Mouse (Mus musculus): ENCODE measurements around the gene Creb5. TPM values are rescaled to one million over a fixed set of nuclear protein-coding genes. Genes with fewer than 3 reads are reported as not detected.

The Creb5 gene
- polyA plus RNA-seq, 1 experiment, result 0.02 TPM

DNA sequence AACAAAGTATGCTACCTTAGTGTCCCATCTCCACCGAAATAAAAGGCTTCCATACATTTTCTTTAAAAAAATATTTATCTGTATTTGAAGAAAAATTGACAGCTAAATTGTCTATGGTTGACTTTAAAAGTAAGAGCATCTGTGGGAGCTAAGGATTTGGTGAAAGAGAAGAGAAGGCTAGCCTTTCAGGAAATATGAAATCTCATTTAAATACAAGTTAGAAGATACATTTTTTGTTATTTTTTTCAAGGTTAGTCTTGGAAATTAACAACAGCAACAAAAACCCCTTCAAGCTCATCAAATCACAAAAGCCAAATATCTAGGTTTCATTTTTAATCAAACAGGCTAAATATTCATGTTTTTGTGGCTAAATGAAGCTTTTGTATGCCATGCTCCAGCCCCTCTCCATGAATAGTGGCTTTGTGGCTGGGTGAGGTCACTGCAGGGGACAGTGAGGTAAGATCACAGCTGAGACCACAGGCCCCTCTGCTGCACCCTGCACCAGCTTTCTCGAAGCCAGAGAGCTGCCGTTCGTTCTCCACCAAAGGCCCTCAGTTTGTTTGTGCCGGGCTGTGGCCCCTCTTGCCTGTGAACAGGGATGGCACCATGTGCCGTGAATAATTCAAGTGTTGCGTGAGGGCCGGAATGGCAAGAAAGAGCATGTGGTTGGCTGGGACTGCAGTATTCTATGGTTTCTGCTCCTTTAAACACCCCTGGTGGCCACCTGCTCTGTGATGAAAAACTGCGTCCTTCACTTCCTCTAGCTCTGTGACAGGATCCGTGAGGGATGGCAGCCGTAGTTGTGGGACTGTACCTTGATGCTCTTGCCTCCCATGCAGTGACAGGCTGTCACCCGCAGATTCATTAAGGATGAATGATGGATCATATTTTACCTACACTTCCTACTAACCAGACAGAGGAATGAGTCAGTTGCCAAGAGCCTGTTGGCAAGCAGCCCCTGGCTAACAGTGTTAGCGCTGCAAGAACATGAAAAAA is 350.6 kb downstream of the Creb5 start:
- no peaks in the 10 kb centered on the region for H3K9me3 ChIP-seq (ENCODE audit: control insufficient read depth, low read length)
- no peak overlapping the region for H3K4me3 ChIP-seq (replicated peaks)
- H3K27me3 ChIP-seq (ENCODE audit: control insufficient read depth), result no peaks in the 10 kb centered on the region
- TF ChIP-seq GATA1 (IDR thresholded peaks at IDR 0.05; ENCODE audit: low read length), result no peak
- TF ChIP-seq TAL1 (IDR thresholded peaks at IDR 0.05; ENCODE audit: low read length), result no peak
- no peaks in the 10 kb centered on the region for H3K36me3 ChIP-seq (ENCODE audit: control insufficient read depth)
- H3K4me1 ChIP-seq (ENCODE audit: control insufficient read depth), result no peaks in the 10 kb centered on the region

DNA sequence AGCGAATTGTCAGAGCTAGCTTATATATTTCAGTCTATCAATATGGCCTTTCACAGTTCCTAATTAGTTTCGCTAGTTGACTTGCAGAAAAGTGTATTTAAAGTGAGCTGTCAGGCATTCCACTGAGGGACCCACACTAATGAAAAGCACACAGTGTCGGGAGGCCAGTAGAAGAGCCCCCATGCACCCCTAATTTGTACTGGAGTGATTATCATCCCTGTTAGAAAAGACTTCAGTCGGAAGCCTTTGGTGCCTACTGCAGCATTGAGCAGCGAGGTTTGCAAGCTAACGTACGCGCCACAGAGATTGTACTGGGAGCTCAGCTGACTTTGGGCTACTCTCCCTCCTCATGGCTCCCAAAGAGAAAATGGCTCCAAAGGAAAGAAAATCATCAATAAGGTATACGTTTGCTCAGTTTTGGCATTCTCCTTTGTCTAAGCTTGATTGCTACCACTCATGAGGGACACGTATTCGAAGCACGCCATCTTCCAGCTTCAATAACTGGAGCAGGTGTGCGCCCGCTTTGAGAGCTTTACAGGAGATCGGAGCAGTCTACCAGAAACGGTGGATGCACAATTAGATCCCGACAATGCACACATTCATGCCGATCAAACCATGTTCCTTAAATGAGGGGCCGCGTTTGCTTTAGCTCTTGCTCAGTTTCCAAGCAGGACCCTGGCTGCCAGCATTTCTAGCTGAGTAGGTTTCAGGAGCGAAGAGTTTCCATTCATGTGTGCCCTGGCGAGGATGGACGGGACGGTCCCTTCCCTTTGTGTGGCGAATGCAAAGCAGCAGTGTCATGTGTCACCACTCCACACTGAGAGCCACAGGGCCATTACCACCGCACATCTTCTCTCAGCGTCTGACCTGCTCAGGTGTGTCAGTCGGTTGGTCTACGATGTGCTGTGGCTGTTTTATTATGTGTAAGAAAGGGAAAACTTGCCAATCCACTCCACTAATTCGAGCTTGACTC is 354.8 kb downstream of the Creb5 start:
- no peak for TF ChIP-seq TAL1 (IDR thresholded peaks at IDR 0.05; ENCODE audit: low read length)
- no peak for TF ChIP-seq GATA1 (IDR thresholded peaks at IDR 0.05; ENCODE audit: low read length)
- H3K36me3 ChIP-seq (ENCODE audit: control insufficient read depth), result no peaks in the 10 kb centered on the region
- no peaks in the 10 kb centered on the region for H3K4me1 ChIP-seq (ENCODE audit: control insufficient read depth)
- no peaks in the 10 kb centered on the region for H3K27me3 ChIP-seq (ENCODE audit: control insufficient read depth)
- no peaks in the 10 kb centered on the region for H3K9me3 ChIP-seq (ENCODE audit: control insufficient read depth, low read length)
- no peak overlapping the region for H3K4me3 ChIP-seq (replicated peaks)

DNA sequence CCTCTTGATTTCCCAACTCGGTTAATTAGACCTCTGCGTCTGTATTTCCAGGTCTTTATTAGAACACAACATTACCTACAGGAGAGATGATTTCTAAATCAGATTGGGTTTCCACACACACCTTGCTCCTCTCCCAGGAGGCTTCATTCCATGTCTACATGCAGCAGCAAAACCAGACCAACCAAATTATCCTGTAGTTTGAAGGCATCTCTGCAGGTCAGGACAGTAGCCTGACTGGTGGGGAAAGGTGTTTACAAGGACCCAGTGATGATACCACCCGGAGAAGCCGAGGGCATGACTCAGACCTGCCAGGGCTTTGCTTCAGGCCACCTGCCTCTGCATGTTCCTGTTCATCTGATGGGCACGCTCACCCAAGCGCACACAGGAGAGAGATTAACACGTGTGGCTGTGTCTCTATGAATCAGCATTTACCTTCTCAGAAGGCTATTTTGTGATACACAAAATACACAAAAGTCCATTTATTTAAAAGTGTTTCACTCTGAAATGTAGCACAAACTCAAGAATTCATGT is 355.8 kb downstream of the Creb5 start:
- TF ChIP-seq GATA1 (IDR thresholded peaks at IDR 0.05; ENCODE audit: low read length), result no peak
- TF ChIP-seq TAL1 (IDR thresholded peaks at IDR 0.05; ENCODE audit: low read length), result no peak
- no peaks in the 10 kb centered on the region for H3K36me3 ChIP-seq (ENCODE audit: control insufficient read depth)
- no peaks in the 10 kb centered on the region for H3K9me3 ChIP-seq (ENCODE audit: control insufficient read depth, low read length)
- no peaks in the 10 kb centered on the region for H3K4me1 ChIP-seq (ENCODE audit: control insufficient read depth)
- no peaks in the 10 kb centered on the region for H3K27me3 ChIP-seq (ENCODE audit: control insufficient read depth)
- no peak overlapping the region for H3K4me3 ChIP-seq (replicated peaks)

DNA sequence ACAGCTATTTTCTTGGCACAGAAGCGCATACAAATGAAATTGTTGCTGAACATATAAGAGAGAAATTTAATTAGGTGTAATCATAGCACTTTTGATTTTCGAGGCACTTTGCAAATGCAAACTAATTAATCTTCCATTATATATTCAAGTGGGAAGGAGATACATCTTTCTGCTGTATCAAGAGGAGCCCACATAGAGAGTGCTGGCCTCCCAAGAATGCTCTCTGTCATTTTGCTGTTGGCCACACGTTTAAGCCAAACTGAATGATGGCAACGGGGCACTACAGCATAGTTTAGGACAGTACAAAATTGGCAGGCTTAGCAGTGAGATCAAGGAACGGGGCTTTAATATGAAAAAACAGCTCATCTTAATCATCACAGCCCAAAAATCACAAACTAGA is 356.4 kb downstream of the Creb5 start:
- H3K27me3 ChIP-seq (ENCODE audit: control insufficient read depth), result no peaks in the 10 kb centered on the region
- TF ChIP-seq GATA1 (IDR thresholded peaks at IDR 0.05; ENCODE audit: low read length) (no peak), TAL1 (IDR thresholded peaks at IDR 0.05; ENCODE audit: low read length) (no peak)
- H3K36me3 ChIP-seq (ENCODE audit: control insufficient read depth), result no peaks in the 10 kb centered on the region
- no peaks in the 10 kb centered on the region for H3K9me3 ChIP-seq (ENCODE audit: control insufficient read depth, low read length)
- no peaks in the 10 kb centered on the region for H3K4me1 ChIP-seq (ENCODE audit: control insufficient read depth)
- no peak overlapping the region for H3K4me3 ChIP-seq (replicated peaks)

DNA sequence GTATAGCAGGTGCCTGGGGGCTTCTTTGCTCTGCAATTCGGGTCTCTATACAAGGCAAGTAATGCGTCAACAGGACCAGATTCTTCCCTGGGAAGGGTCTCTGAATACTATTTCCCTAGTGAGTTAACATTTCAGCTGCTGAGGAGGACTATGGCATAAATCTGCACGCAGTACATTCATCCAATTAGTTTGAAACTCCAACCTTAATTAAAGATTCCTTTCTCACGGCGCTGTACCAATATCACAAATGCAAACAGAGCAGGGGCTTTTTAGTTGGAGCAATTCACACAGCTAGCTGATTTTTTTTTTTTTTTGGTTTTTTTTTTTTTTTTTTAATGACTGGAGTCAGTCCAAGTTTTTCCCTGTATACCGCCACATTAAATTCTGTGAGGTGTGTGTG is 357.0 kb downstream of the Creb5 start:
- no peak overlapping the region for H3K4me3 ChIP-seq (replicated peaks)
- H3K4me1 ChIP-seq (ENCODE audit: control insufficient read depth), result no peaks in the 10 kb centered on the region
- H3K27me3 ChIP-seq (ENCODE audit: control insufficient read depth), result no peaks in the 10 kb centered on the region
- no peaks in the 10 kb centered on the region for H3K36me3 ChIP-seq (ENCODE audit: control insufficient read depth)
- H3K9me3 ChIP-seq (ENCODE audit: control insufficient read depth, low read length), result no peaks in the 10 kb centered on the region
- no peak for TF ChIP-seq GATA1 (IDR thresholded peaks at IDR 0.05; ENCODE audit: low read length)
- TF ChIP-seq TAL1 (IDR thresholded peaks at IDR 0.05; ENCODE audit: low read length), result no peak

DNA sequence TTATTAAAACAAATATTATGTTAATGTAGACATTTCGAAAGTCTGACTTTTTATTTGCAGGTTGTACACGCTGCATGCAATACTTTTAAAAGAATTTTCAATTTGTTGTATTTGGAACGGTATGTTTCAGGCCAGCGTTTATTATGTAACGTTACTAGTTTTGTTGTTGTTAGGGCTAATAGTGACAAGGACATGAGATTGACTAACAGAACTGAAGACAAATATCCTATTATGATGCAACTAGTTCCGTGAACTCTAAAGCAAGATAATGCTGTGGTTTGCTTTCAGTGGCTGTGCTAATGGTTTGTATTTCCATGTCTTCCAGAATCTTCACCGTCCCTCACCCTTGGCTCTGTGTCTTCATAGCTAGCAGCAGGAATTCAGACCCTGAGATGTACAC is 357.9 kb downstream of the Creb5 start:
- Histone ChIP-seq H3K9me3 (ENCODE audit: control insufficient read depth, low read length) (no peaks in the 10 kb centered on the region), H3K27me3 (ENCODE audit: control insufficient read depth) (no peaks in the 10 kb centered on the region), H3K36me3 (ENCODE audit: control insufficient read depth) (no peaks in the 10 kb centered on the region), H3K4me1 (ENCODE audit: control insufficient read depth) (no peaks in the 10 kb centered on the region), H3K4me3 (replicated peaks) (no peak overlapping the region)
- no peak for TF ChIP-seq TAL1 (IDR thresholded peaks at IDR 0.05; ENCODE audit: low read length)
- TF ChIP-seq GATA1 (IDR thresholded peaks at IDR 0.05; ENCODE audit: low read length), result no peak

DNA sequence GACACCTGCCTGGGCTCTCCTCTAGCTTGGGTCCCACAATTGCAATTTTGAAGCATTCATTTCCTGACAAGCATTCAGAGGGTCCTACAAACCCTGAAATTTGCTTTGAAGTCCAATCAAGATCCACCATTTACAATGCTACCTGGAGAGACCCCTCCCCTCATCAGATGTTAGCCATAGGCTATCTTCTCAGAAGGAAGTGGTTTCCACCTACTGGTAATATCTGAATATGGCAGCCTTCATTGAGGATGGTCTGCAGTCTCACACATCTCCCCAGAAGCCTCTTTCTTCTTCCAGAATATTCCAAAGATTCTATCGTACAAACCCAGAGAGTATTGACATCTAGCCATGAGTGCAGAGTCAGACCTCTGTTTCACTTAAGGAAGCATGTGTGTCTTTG is 362.7 kb downstream of the Creb5 start:
- Histone ChIP-seq H3K4me3 (replicated peaks) (no peak overlapping the region), H3K4me1 (ENCODE audit: control insufficient read depth) (no peaks in the 10 kb centered on the region), H3K27me3 (ENCODE audit: control insufficient read depth) (no peaks in the 10 kb centered on the region), H3K36me3 (ENCODE audit: control insufficient read depth) (no peaks in the 10 kb centered on the region), H3K9me3 (ENCODE audit: control insufficient read depth, low read length) (no peaks in the 10 kb centered on the region)
- TF ChIP-seq TAL1 (IDR thresholded peaks at IDR 0.05; ENCODE audit: low read length), result no peak
- TF ChIP-seq GATA1 (IDR thresholded peaks at IDR 0.05; ENCODE audit: low read length), result no peak

DNA sequence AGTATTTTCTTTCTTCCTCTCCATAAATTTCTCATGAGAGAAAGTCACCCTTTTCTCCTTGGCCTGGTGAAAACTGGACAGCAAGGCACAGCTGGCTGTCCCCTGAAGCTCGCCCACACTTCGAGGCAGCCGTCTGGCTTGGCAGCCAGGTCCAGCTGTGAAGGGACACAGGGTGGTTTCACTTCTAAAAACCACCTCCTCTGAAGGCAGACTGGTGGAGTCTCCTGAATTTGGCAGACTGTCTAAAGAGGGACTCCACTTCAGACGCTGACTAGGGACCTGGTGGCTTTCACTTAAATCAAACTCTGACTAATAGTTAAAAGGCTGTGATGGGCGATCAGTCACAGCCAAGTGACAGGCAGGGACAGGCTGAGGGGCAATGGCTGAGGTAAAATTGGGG is 365.6 kb downstream of the Creb5 start:
- Histone ChIP-seq H3K9me3 (ENCODE audit: control insufficient read depth, low read length) (no peaks in the 10 kb centered on the region), H3K36me3 (ENCODE audit: control insufficient read depth) (no peaks in the 10 kb centered on the region), H3K4me3 (replicated peaks) (no peak overlapping the region), H3K27me3 (ENCODE audit: control insufficient read depth) (no peaks in the 10 kb centered on the region), H3K4me1 (ENCODE audit: control insufficient read depth) (no peaks in the 10 kb centered on the region)
- TF ChIP-seq TAL1 (IDR thresholded peaks at IDR 0.05; ENCODE audit: low read length), result no peak
- no peak for TF ChIP-seq GATA1 (IDR thresholded peaks at IDR 0.05; ENCODE audit: low read length)

Data from erythroblast, embryonic 14.5 days (primary cell).